Mouse (Mus musculus) limb, embryonic 15.5 days (tissue): ENCODE results near the gene Tpcn1. TPM values are rescaled to one million over a fixed set of nuclear protein-coding genes. Genes with fewer than 3 reads are reported as not detected.
A peak's percentile ranks its signal among the peaks of the same experiment; 100 is the strongest.

Experiments
- ATAC-seq: fragments of 200-750 bp; cut with Nextera tagmentation; 2 replicates; pipeline ENCODE4 v1.8.0; 2017; ENCODE audit warnings: low read depth, moderate TSS enrichment; ENCODE audit not compliant: insufficient number of reproducible peaks, low FRiP score, low TSS enrichment
- H3K27ac ChIP-seq: fragments of 300-500 bp; sonication (generic); 2 replicates; pipeline ENCODE4 v1.5.1; 2015; ENCODE audit warnings: moderate library complexity, mild to moderate bottlenecking, inconsistent platforms
- H3K27me3 ChIP-seq: fragments of 300-500 bp; sonication (generic); 2 replicates; pipeline ENCODE4 v1.6.1; 2015; ENCODE audit warnings: inconsistent platforms
- H3K36me3 ChIP-seq: fragments of 300-500 bp; sonication (generic); 2 replicates; pipeline ENCODE4 v1.6.1; 2015; ENCODE audit warnings: inconsistent platforms
- H3K4me1 ChIP-seq: fragments of 300-500 bp; sonication (generic); 2 replicates; pipeline ENCODE4 v1.6.1; 2015; ENCODE audit warnings: inconsistent platforms
- H3K4me2 ChIP-seq: fragments of 300-500 bp; sonication (generic); 2 replicates; pipeline ENCODE4 v1.6.1; 2015; ENCODE audit warnings: mild to moderate bottlenecking, inconsistent platforms
- H3K4me3 ChIP-seq: fragments of 300-500 bp; sonication (generic); 2 replicates; pipeline ENCODE4 v1.5.1; 2015; ENCODE audit warnings: mild to moderate bottlenecking, inconsistent platforms
- H3K9ac ChIP-seq: fragments of 300-500 bp; sonication (generic); 2 replicates; pipeline ENCODE4 v1.6.1; 2015; ENCODE audit warnings: inconsistent platforms
- H3K9me3 ChIP-seq: fragments of 300-500 bp; sonication (generic); 2 replicates; pipeline ENCODE4 v1.6.1; 2016; ENCODE audit warnings: inconsistent platforms
- WGBS: fragments of 180-500 bp; shearing (Covaris S2); methylation state at CpG from one replicate; pipeline ENCODE4 v1.1.7; 2015; 5-methylcytosine and 5-hydroxymethylcytosine counted together
- polyA plus RNA-seq: library from polyadenylated mRNA; unstranded; fragments of >200 nt; fragmentation: Nextera tagmentation; extraction: Ambion mirVana; gene quantifications from 2 replicates; pipeline ENCODE4 v1.2.1, GENCODE M21; 2015

Gene Tpcn1
- polyA plus RNA-seq, 1 experiment from 2014 or later, result 25.4 TPM

DNA sequence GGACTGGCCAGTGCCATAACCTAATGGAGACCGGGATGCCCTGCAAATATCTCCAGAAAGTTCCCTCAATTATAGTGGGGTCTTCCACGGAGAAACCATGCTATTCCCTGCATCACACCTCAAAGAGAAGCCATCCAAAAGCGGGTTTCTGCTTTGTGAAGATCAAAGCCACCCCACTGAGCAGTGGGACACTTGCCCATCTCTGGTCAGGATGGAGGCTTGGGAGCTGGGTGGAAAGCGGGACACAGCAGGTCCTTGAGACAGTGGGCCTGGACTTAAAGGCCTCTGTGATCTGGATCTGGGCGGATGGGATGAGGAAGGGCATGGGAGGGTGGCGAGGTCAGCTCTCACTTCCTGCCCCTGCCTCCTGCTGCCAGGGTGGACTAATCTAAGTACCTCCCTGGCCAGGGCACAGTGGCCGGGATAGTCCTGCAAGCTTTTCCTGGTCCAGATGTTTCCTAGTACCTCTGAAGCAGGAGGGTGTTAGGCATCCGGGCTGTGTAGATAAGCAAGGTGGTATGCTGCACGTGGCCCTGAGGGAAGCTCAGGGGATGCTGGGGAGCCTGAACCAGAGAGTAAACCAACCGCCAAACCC lies 13.9 kb downstream of the Tpcn1 start:
- H3K27ac ChIP-seq, result no peak overlapping the region
- no peak overlapping the region for H3K4me3 ChIP-seq
- no peaks in the 10 kb centered on the region for H3K9me3 ChIP-seq
- H3K9ac ChIP-seq, result no peak overlapping the region
- H3K4me1 ChIP-seq, result peaks cover 61% of the 10 kb centered on the region
- no peak for ATAC-seq
- 65% methylated on average over 10 of the region's 10 CpGs for WGBS
- H3K36me3 ChIP-seq, result 0 out of 2 replicates have a peak, but pooled peaks cover 2% of the 10 kb centered on the region
- H3K27me3 ChIP-seq, result no peaks in the 10 kb centered on the region
- H3K4me2 ChIP-seq, result no peak overlapping the region

GRCm38 (mm10) chr5:120571056-120571740 lies 17.3 kb downstream of the Tpcn1 start:
- 34% methylated on average over 14 of the region's 14 CpGs for WGBS
- no peaks in the 10 kb centered on the region for H3K27me3 ChIP-seq
- H3K36me3 ChIP-seq, result 0 out of 2 replicates have a peak, but pooled peaks cover 2% of the 10 kb centered on the region
- peak; percentile 36; the same call in 1 of the 2 replicates for ATAC-seq
- H3K9ac ChIP-seq, result no peak overlapping the region
- H3K4me2 ChIP-seq, result no peak overlapping the region
- peaks cover 64% of the 10 kb centered on the region for H3K4me1 ChIP-seq
- H3K4me3 ChIP-seq, result no peak overlapping the region
- no peaks in the 10 kb centered on the region for H3K9me3 ChIP-seq
- peak overlapping the region; percentile 52 for H3K27ac ChIP-seq

DNA sequence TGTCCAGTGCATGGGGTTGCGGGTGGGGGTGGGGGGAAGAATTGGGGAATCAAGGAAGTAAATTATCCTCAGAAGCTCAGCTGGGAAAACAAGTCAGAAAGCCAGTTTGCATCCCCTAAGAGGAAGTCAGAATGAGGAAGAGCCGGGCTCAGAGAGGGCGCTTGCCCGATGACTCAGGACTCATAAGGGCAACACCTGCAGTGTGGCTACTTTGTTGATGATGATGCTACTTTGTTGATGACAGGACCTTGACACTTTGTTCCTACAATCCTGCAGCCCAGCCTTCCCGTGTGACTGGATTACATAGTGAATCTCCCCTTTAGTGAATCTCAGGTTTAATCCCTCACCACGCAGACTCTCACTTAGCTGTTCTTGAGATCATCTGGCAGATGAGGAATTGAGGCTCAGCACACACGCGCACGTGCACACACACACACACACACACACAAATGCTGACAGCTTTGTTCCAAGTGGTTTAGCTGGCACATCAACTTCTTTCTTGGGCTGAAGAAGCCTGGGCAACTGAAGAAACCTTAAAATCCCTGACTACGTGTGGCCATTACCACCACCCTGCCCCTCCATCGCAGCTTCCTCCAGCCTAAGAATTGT lies 18.1 kb downstream of the Tpcn1 start:
- Histone ChIP-seq H3K27me3 (no peaks in the 10 kb centered on the region), H3K4me3 (no peak overlapping the region), H3K4me2 (no peak overlapping the region), H3K4me1 (peaks cover 72% of the 10 kb centered on the region), H3K36me3 (0 out of 2 replicates have a peak, but pooled peaks cover 2% of the 10 kb centered on the region), H3K27ac (peak overlapping the region; percentile 52), H3K9ac (no peak overlapping the region), H3K9me3 (no peaks in the 10 kb centered on the region)
- ATAC-seq, result no peak
- WGBS, result 70% methylated on average over 11 of the region's 11 CpGs

DNA sequence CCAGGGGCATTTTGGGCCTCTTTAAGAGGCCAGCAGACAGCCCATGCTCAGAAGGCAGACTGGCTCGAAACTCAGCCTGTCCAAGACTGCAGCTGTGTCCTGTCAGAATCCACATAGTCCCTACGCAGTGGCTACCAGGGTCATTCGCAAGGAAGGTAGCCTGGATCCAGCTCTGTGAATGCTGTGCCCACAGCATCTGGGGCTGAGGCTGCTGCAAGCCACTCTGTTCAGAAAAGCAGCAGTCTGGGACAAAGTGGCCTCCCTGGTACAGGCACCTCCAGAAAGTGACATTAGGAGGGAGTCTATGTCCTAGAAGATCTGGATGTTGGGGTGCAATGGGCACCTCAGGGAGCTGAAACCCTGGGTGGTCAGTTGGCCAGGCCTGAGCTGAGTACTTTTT lies 18.7 kb downstream of the Tpcn1 start:
- peak overlapping the region; percentile 14; the same call in 1 of the 2 replicates for H3K27ac ChIP-seq
- no peak for ATAC-seq
- no peak overlapping the region for H3K9ac ChIP-seq
- no peaks in the 10 kb centered on the region for H3K27me3 ChIP-seq
- peaks cover 78% of the 10 kb centered on the region for H3K4me1 ChIP-seq
- H3K4me2 ChIP-seq, result no peak overlapping the region
- no peaks in the 10 kb centered on the region for H3K9me3 ChIP-seq
- H3K4me3 ChIP-seq, result no peak overlapping the region
- WGBS, result 83% methylated on average over 3 of the region's 3 CpGs
- 0 out of 2 replicates have a peak, but pooled peaks cover 2% of the 10 kb centered on the region for H3K36me3 ChIP-seq

DNA sequence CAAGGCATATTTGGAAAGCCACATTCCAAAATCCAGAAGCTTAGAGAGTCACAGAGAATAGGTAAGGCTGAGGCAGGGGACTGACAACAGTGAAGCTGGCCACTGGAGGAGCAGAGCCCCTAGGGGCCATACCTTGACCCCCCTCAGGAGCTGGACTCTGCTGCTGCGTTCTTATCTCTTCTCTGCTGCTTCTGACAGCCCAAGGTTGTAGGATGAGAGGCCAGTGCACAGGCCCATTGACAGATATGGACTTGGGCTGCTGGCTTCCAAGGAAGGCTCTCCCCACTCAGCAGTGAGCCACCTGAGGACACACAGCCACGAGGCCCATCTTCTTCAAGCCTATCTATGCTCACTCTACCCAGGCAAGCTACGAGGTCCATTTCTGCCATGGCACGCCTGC lies 19.5 kb downstream of the Tpcn1 start:
- Histone ChIP-seq H3K27ac (peak overlapping the region; percentile 83; the same call in 1 of the 2 replicates), H3K36me3 (no peaks in the 10 kb centered on the region), H3K9me3 (no peaks in the 10 kb centered on the region), H3K27me3 (no peaks in the 10 kb centered on the region), H3K4me2 (no peak overlapping the region), H3K4me1 (peaks cover 84% of the 10 kb centered on the region), H3K4me3 (no peak overlapping the region), H3K9ac (no peak overlapping the region)
- WGBS, result 64% methylated on average over 4 of the region's 4 CpGs
- no peak for ATAC-seq

GRCm38 (mm10) chr5:120568336-120568768 lies 20.1 kb downstream of the Tpcn1 start:
- no peaks in the 10 kb centered on the region for H3K36me3 ChIP-seq
- no peak for ATAC-seq
- H3K9me3 ChIP-seq, result no peaks in the 10 kb centered on the region
- H3K9ac ChIP-seq, result no peak overlapping the region
- H3K4me2 ChIP-seq, result peak overlapping the region; percentile 15; the same call in 1 of the 2 replicates
- H3K27ac ChIP-seq, result peak overlapping the region; percentile 83
- 25% methylated on average over 9 of the region's 9 CpGs for WGBS
- H3K27me3 ChIP-seq, result no peaks in the 10 kb centered on the region
- no peak overlapping the region for H3K4me3 ChIP-seq
- peaks cover 89% of the 10 kb centered on the region for H3K4me1 ChIP-seq

DNA sequence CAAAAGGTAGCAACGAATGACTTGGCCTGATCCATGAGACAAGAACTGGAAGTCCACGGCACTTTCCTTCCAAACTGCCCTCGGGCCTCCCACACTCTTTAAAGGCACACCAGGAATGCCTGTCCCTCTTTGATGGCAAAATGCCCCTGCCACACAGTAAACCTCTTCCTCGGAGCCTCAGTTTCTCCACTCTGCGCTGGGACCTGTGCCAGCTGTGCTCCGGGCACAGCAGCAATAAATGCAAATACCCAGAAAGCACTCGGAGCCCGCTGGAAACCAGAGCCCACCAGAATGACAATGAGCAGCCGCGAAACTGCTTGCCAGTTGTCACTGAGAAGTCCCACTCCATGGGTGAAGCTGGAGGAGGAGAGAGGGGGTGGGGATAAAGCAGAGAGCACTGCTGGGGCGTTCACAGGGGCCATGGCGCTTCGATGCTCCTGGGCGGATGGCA lies 20.7 kb downstream of the Tpcn1 start:
- H3K4me3 ChIP-seq, result no peak overlapping the region
- H3K4me2 ChIP-seq, result peak overlapping the region; percentile 24; the same call in 1 of the 2 replicates
- H3K9ac ChIP-seq, result no peak overlapping the region
- no peaks in the 10 kb centered on the region for H3K9me3 ChIP-seq
- ATAC-seq, result no peak
- no peaks in the 10 kb centered on the region for H3K36me3 ChIP-seq
- no peaks in the 10 kb centered on the region for H3K27me3 ChIP-seq
- 20% methylated on average over 14 of the region's 14 CpGs for WGBS
- peak overlapping the region; percentile 83 for H3K27ac ChIP-seq
- H3K4me1 ChIP-seq, result peaks cover 92% of the 10 kb centered on the region

GRCm38 (mm10) chr5:120567253-120567701 lies 21.2 kb downstream of the Tpcn1 start:
- ATAC-seq, result peak; percentile 41
- Histone ChIP-seq H3K4me1 (peaks cover 94% of the 10 kb centered on the region), H3K27me3 (no peaks in the 10 kb centered on the region), H3K36me3 (no peaks in the 10 kb centered on the region), H3K27ac (peak overlapping the region; percentile 83), H3K9ac (0 out of 2 replicates have a peak overlapping the region, but pooled peaks have one; percentile 4), H3K4me2 (peak overlapping the region; percentile 24; the same call in 1 of the 2 replicates), H3K4me3 (no peak overlapping the region), H3K9me3 (no peaks in the 10 kb centered on the region)
- 9% methylated on average over 21 of the region's 21 CpGs for WGBS

GRCm38 (mm10) chr5:120566681-120567252 lies 21.7 kb downstream of the Tpcn1 start:
- Histone ChIP-seq H3K4me1 (peaks cover 96% of the 10 kb centered on the region), H3K9ac (0 out of 2 replicates have a peak overlapping the region, but pooled peaks have one; percentile 4), H3K27me3 (no peaks in the 10 kb centered on the region), H3K4me3 (no peak overlapping the region), H3K27ac (peak overlapping the region; percentile 83), H3K9me3 (no peaks in the 10 kb centered on the region), H3K4me2 (peak overlapping the region; percentile 24; the same call in 1 of the 2 replicates), H3K36me3 (no peaks in the 10 kb centered on the region)
- no peak for ATAC-seq
- 27% methylated on average over 9 of the region's 9 CpGs for WGBS

GRCm38 (mm10) chr5:120566101-120566500 lies 22.4 kb downstream of the Tpcn1 start:
- no peak for ATAC-seq
- H3K4me1 ChIP-seq, result peaks cover 91% of the 10 kb centered on the region
- WGBS, result 43% methylated on average over 5 of the region's 5 CpGs
- H3K36me3 ChIP-seq, result no peaks in the 10 kb centered on the region
- no peaks in the 10 kb centered on the region for H3K27me3 ChIP-seq
- H3K27ac ChIP-seq, result peak overlapping the region; percentile 83
- H3K4me3 ChIP-seq, result no peak overlapping the region
- no peak overlapping the region for H3K4me2 ChIP-seq
- H3K9me3 ChIP-seq, result no peaks in the 10 kb centered on the region
- no peak overlapping the region for H3K9ac ChIP-seq

DNA sequence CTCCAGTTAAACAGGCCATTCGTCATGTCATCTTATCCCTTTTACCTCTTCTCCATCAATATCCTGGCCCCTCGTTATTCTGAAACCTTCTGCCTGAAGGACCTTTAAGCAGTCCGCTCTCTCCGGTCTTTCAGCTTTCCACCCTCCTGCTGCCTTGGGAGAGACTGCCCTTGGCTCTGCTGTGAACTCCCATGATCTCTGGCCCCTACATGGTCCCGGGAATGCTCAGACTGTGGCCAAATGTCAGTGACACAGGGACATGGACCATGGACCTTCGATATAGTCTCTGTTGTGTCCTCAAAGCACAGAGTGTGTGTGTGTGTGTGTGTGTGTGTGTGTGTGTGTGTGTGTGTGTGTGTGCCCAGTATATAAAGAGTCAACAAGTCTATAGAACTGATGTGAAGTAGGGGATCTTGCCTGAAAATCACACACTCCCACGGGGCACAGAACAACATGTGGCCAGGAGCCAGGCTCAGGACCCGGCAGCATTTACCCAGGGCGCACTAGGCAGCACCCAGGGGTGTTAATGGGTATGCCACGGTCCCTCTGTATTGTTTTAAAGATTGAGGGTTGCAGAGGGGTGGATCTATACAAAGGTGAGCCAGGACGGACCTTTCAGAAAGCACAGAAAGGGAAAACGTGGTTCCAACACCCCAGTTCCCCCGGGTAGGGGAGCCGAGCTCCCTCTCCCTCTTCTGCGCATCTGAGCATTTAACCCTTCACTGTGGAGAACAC lies 23.1 kb downstream of the Tpcn1 start:
- no peak overlapping the region for H3K9ac ChIP-seq
- 0 out of 2 replicates have a peak overlapping the region, but pooled peaks have one; percentile 1 for H3K4me2 ChIP-seq
- 41% methylated on average over 14 of the region's 15 CpGs for WGBS

More for the DNA sequence above, 23.1 kb downstream of the Tpcn1 start:
- Histone ChIP-seq H3K27me3 (no peaks in the 10 kb centered on the region), H3K4me1 (peaks cover 91% of the 10 kb centered on the region), H3K9me3 (no peaks in the 10 kb centered on the region), H3K4me3 (no peak overlapping the region), H3K27ac (0 out of 2 replicates have a peak overlapping the region, but pooled peaks have one; percentile 83), H3K36me3 (no peaks in the 10 kb centered on the region)
- ATAC-seq, result no peak
